Mouse (Mus musculus): ENCODE measurements around the gene Vps9d1. TPM values are rescaled to one million over a fixed set of nuclear protein-coding genes. Genes with fewer than 3 reads are reported as not detected.
A peak's percentile ranks its signal among the peaks of the same experiment; 100 is the strongest.

The Vps9d1 gene
- total and polyA plus RNA-seq, 2 experiments from 2014 or later: 16.1 to 32.7 TPM

DNA sequence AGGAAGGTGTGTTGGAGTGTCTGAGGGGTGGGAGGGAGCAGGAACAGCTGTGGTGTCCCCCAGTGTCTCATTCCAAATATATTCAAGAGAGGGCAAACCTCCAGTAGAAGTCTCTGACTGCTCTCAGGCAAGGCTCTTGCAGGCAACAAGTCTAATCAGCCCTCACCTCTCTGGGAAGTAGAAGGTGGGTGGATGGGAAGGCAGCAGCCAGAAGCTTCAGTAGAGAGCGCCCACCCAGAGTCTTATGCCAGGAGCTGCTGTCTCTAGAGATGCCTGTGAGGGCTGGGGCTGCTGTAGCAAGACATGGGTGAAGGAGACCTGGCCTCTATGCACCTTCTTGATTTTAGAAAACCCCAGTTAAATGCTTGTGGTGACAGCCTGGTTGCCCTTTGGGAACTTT is 25.7 kb downstream of the Vps9d1 start:
- no peak for TF ChIP-seq CTCF (IDR thresholded peaks at IDR 0.05; ENCODE audit: low read depth)
- TF ChIP-seq EP300 (IDR thresholded peaks at IDR 0.05; ENCODE audit: low read depth): no peak
- no peak for ATAC-seq (ENCODE audit: insufficient read depth, low read depth)
- H3K4me2 ChIP-seq (ENCODE audit: low read depth, low read length): no peak overlapping the region

DNA sequence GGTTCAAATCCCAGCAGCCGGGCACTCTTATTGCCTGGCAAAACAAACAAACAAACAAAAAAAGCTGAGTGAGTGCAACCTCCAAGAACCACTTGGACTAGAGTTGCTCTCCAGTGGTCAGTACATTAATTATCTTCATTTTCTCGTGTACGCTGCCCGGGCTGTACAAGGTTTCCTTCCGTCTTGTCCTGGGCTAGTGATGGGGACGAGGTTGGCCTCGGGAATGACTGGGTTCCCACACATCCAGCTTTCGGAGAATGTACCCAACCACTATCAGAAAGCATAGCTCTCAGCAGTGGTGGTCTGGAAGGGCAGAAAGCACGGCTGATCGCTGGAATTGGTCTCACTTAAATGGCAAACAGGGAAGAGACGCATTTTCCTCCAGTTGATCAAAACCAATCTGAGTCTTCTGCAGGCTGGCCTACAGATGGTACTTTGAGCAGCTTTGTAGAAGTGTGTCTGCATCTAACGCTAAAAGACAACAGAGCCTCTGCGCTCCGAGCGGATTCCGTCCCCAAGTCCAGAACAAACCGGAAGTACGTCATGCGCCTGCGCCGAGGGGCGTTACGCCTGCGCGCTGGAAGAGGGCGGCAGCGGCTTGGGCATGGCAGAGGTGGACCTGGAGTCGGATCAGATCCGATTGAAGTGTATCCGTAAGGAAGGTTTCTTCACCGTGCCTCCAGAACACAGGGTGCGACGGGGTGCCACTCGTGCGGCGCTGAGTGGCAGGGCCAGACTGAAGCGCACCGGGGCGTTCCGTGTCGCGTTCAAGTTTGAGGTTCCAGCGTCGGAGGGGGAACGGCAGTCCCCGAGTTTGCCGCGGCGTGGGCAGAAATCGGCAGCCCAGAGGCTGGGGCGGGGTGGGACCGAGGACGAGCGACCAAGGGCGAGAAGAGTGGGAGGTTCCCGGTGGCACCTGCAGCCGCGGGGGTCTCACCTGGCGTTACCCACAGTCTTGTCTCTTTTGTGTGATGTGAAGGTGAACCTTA is 29.6 kb downstream of the Vps9d1 start, which contains the start of gene Cdk10:
Cdk10 (plus strand) TSS at position 565 of the 989 bp plus-strand sequence.
- WGBS: 2% methylated on average over 59 of the region's 59 CpGs
- no peaks in the 10 kb centered on the region for H3K9me3 ChIP-seq (replicated peaks; ENCODE audit: control insufficient read depth, low read length)
- peak; percentile 85 for DNase-seq (ENCODE audit: low spot score)

More for the DNA sequence above, 25.7 kb downstream of the Vps9d1 start:
- H3K27me3 ChIP-seq (ENCODE audit: control insufficient read depth, insufficient read depth, low read length): no peaks in the 10 kb centered on the region
- no peak overlapping the region for H3K27ac ChIP-seq (ENCODE audit: low read depth)
- H3K9me3 ChIP-seq (replicated peaks; ENCODE audit: control insufficient read depth, low read length): no peaks in the 10 kb centered on the region
- H3K4me3 ChIP-seq (ENCODE audit: low read depth, low read length): no peak overlapping the region
- peaks cover 12% of the 10 kb centered on the region; the same call in 1 of the 2 replicates for H3K4me1 ChIP-seq (ENCODE audit: control insufficient read depth, insufficient read depth)
- no peak for DNase-seq (ENCODE audit: low spot score)
- H3K36me3 ChIP-seq (replicated peaks; ENCODE audit: control insufficient read depth, insufficient read depth, low read length): peaks cover 27% of the 10 kb centered on the region
- WGBS: 88% methylated on average over 1 of the region's 1 CpGs
- no peak overlapping the region for H3K9ac ChIP-seq (replicated peaks; ENCODE audit: low read depth, low read length)

DNA sequence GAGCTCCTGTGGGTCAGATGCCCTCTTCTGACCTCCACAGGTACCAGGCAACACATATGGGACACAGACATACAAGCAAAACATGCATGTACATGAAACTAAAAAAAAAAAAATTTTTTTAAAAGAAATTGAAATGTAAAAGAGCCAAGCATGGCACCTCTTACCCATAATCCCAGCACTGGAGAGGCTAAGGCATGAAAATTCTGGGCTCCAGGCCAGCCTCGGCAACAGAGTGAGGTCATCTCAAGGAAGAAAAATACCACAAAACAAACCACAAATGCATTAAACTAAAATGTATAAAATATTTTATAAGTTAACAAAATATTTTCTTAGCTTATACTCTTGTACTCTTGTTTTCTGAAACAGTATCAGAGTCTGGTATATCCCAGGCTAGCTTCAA is 33.2 kb downstream of the Vps9d1 start:
- TF ChIP-seq CTCF (IDR thresholded peaks at IDR 0.05; ENCODE audit: low read depth) (no peak), EP300 (IDR thresholded peaks at IDR 0.05; ENCODE audit: low read depth) (no peak)
- Histone ChIP-seq H3K4me2 (ENCODE audit: low read depth, low read length) (no peak overlapping the region), H3K4me1 (ENCODE audit: control insufficient read depth, insufficient read depth) (peaks cover 14% of the 10 kb centered on the region; the same call in 1 of the 2 replicates), H3K27me3 (ENCODE audit: control insufficient read depth, insufficient read depth, low read length) (no peaks in the 10 kb centered on the region), H3K4me3 (ENCODE audit: low read depth, low read length) (no peak overlapping the region), H3K36me3 (replicated peaks; ENCODE audit: control insufficient read depth, insufficient read depth, low read length) (no peaks in the 10 kb centered on the region), H3K9me3 (replicated peaks; ENCODE audit: control insufficient read depth, low read length) (no peaks in the 10 kb centered on the region), H3K27ac (ENCODE audit: low read depth) (no peak overlapping the region), H3K9ac (replicated peaks; ENCODE audit: low read depth, low read length) (no peak overlapping the region)
- DNase-seq (ENCODE audit: low spot score) (no peak), ATAC-seq (ENCODE audit: insufficient read depth, low read depth) (no peak)
- 48% methylated on average over 1 of the region's 1 CpGs for WGBS

More for the DNA sequence above, 29.6 kb downstream of the Vps9d1 start, which contains the start of gene Cdk10:
- Histone ChIP-seq H3K4me2 (ENCODE audit: low read depth, low read length) (peak within 1 kb of the TSS; percentile 92), H3K4me3 (ENCODE audit: low read depth, low read length) (peak within 1 kb of the TSS; percentile 62), H3K9ac (replicated peaks; ENCODE audit: low read depth, low read length) (peak within 1 kb of the TSS; percentile 66), H3K27ac (ENCODE audit: low read depth) (peak within 1 kb of the TSS; percentile 84), H3K27me3 (ENCODE audit: control insufficient read depth, insufficient read depth, low read length) (no peaks in the 10 kb centered on the region), H3K4me1 (ENCODE audit: control insufficient read depth, insufficient read depth) (peaks cover 12% of the 10 kb centered on the region; the same call in 1 of the 2 replicates), H3K36me3 (replicated peaks; ENCODE audit: control insufficient read depth, insufficient read depth, low read length) (peaks cover 27% of the 10 kb centered on the region)
- 0 out of 2 replicates have a peak, but pooled peaks have one; percentile 6 for TF ChIP-seq CTCF (IDR thresholded peaks at IDR 0.05; ENCODE audit: low read depth)
- no peak for TF ChIP-seq EP300 (IDR thresholded peaks at IDR 0.05; ENCODE audit: low read depth)
- ATAC-seq (ENCODE audit: insufficient read depth, low read depth): peak; percentile 91

DNA sequence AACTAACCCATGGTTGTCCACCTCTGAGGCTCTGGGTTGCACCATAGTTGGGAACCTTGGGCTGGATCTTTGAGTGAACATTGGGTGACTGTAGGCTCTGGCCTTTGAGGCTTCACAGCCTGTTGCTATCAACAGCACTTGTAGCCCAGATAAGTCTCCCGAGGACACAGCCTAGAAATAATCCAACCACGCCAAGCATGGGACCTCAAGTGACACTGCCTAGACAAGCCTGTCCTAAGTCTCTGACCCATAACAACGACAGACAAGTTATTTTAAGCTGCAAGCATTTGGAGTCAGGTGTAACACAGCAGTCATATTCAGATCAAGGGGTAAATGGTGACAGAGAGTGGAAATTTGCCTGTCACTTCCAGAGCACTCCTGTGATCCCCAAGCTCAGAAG is 38.7 kb downstream of the Vps9d1 start:
- no peaks in the 10 kb centered on the region for H3K9me3 ChIP-seq (replicated peaks; ENCODE audit: control insufficient read depth, low read length)
- peak overlapping the region; percentile 38 for H3K27ac ChIP-seq (ENCODE audit: low read depth)
- H3K9ac ChIP-seq (replicated peaks; ENCODE audit: low read depth, low read length): no peak overlapping the region
- H3K36me3 ChIP-seq (replicated peaks; ENCODE audit: control insufficient read depth, insufficient read depth, low read length): no peaks in the 10 kb centered on the region
- H3K4me1 ChIP-seq (ENCODE audit: control insufficient read depth, insufficient read depth): peaks cover 31% of the 10 kb centered on the region
- no peak overlapping the region for H3K4me3 ChIP-seq (ENCODE audit: low read depth, low read length)
- TF ChIP-seq CTCF (IDR thresholded peaks at IDR 0.05; ENCODE audit: low read depth): no peak
- TF ChIP-seq EP300 (IDR thresholded peaks at IDR 0.05; ENCODE audit: low read depth): peak; percentile 60; the same call in 1 of the 2 replicates
- DNase-seq (ENCODE audit: low spot score) (peak; percentile 60), ATAC-seq (ENCODE audit: insufficient read depth, low read depth) (peak; percentile 64)
- H3K27me3 ChIP-seq (ENCODE audit: control insufficient read depth, insufficient read depth, low read length): no peaks in the 10 kb centered on the region
- no peak overlapping the region for H3K4me2 ChIP-seq (ENCODE audit: low read depth, low read length)
- 32% methylated on average over 3 of the region's 3 CpGs for WGBS

DNA sequence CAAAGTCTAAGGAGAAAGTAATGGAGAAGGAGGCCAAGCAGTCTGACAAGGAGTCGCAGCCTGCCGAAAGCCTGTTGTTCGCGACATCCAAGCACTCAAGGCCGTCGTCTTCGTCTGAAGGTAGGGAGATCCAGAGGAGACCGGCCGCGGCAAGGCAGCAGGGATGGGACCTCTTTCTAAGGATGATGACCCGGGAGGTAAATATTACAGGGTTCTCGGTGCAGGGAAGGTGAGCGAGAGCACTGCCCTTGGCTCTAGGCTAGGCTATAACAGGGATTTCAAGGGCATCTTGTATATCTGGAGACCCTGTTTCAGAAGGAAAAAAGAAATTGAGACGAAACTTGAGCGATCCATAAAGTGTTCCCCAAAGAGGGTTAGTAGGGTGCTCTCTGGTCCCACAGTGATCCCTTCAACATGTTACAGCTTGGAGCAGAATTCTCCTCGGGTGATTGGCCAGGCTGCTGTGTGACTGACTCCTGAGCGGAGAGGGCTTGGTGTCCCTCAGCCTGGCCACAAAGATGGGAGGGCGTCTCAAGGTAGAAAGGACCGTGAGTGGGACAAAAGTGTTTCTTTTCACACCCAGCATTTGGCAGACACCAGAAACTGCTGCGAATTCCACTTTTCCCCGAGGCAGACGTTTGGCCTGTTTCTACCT is 40.9 kb downstream of the Vps9d1 start:
- Histone ChIP-seq H3K9me3 (replicated peaks; ENCODE audit: control insufficient read depth, low read length) (no peaks in the 10 kb centered on the region), H3K36me3 (replicated peaks; ENCODE audit: control insufficient read depth, insufficient read depth, low read length) (peaks cover 20% of the 10 kb centered on the region), H3K4me2 (ENCODE audit: low read depth, low read length) (peak overlapping the region; percentile 84), H3K9ac (replicated peaks; ENCODE audit: low read depth, low read length) (peak overlapping the region; percentile 61), H3K4me1 (ENCODE audit: control insufficient read depth, insufficient read depth) (peaks cover 31% of the 10 kb centered on the region), H3K27ac (ENCODE audit: low read depth) (peak overlapping the region; percentile 68), H3K4me3 (ENCODE audit: low read depth, low read length) (peak overlapping the region; percentile 83), H3K27me3 (ENCODE audit: control insufficient read depth, insufficient read depth, low read length) (no peaks in the 10 kb centered on the region)
- TF ChIP-seq CTCF (IDR thresholded peaks at IDR 0.05; ENCODE audit: low read depth) (no peak), EP300 (IDR thresholded peaks at IDR 0.05; ENCODE audit: low read depth) (no peak)
- ATAC-seq (ENCODE audit: insufficient read depth, low read depth) (0 out of 2 replicates have a peak, but pooled peaks have one; percentile 2), DNase-seq (ENCODE audit: low spot score) (no peak)
- 18% methylated on average over 22 of the region's 22 CpGs for WGBS

Measured in heart, postnatal 0 days (tissue).